Mouse (Mus musculus): ENCODE results near the gene Dtd1.

Dtd1 gene

GRCm38 (mm10) chr2:144641991-144642390 lies 42.3 kb downstream of the Dtd1 start:
- no peak for DNase-seq

- DNase-seq: no peak
These were observed 46.7 kb downstream of the Dtd1 start for GRCm38 (mm10) chr2:144646360-144646759.

- DNase-seq: no peak
These were observed 47.5 kb downstream of the Dtd1 start for GRCm38 (mm10) chr2:144647151-144647550.

DNA sequence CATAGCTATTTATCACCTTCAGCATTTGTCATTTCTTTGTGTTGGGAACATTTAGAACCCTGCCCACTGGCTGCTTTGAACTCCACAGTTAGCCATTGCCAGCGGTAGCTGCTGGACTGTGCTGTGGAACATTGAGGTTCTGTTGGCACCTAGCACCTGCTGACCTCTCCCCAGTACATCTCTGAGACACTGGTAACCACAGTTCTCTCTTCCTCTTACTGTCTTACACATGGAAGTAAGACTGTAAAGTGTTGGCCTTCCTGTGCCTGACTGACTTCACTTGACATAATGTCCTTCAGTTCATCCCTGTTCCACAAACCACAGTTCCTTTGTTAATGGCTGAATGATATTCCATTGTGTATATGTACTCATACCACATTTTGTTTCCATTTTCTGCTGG lies 50.3 kb downstream of the Dtd1 start:
- no peak for DNase-seq

- DNase-seq: no peak
These were observed 53.1 kb downstream of the Dtd1 start for GRCm38 (mm10) chr2:144652841-144653240.

DNA sequence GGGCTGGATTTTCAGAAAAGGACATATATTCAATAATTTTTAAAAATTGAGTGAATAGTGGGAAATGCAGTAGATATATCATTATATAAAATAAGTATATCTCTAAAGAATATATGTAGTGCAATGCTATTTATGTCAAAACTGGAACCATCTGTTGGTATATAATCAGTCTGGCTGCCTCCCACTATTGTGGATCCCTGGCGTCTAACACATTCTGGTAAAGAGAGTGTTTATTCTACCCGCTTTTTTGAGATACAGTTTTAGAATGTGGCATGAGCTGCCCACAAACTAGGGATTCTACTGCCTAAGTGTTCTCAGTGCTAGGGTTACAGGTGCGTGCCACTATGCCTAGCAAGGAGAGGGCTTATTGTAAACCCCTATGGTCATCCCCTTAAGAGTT lies 55.6 kb downstream of the Dtd1 start:
- no peak for DNase-seq

DNA sequence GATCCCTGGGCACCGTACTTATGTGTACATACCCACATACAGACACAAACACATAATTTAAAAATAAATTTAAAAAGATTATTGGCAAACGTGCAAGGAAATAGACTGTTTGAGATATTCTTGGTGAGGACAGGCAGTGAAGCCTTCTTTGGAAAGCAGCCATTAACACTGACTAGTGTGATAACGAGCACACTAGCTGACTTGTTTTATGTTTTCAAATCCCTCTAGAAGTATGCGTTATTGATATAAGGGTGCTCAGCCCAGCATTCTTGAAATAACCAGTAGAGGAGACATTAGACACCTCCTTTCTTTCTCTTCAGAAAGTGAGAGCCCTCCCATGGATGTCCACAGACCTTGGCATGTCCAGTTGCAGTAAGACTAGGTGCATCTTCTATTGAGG lies 68.8 kb downstream of the Dtd1 start:
- no peak for DNase-seq

- no peak for DNase-seq
These were observed 70.7 kb downstream of the Dtd1 start for GRCm38 (mm10) chr2:144670289-144670930.

DNA sequence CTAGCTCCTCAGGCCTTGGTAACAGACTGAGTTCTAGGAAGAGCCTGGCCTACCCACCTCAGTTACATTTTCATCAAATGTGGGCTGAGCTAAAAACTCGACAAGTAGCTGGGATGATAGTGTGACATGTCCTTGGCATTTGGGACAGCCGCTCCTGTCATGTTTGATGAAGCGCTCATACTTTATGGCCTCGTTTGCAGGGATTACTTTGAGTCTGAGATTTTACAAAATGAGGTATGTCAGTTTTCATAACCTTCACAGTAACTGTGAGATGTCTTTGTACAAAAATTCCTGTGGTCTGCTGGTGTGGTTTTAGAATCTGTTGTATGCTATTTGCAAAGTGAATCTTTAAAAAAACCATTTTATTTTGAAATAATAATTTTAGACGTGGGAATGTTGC lies 72.7 kb downstream of the Dtd1 start:
- no peak for DNase-seq

DNA sequence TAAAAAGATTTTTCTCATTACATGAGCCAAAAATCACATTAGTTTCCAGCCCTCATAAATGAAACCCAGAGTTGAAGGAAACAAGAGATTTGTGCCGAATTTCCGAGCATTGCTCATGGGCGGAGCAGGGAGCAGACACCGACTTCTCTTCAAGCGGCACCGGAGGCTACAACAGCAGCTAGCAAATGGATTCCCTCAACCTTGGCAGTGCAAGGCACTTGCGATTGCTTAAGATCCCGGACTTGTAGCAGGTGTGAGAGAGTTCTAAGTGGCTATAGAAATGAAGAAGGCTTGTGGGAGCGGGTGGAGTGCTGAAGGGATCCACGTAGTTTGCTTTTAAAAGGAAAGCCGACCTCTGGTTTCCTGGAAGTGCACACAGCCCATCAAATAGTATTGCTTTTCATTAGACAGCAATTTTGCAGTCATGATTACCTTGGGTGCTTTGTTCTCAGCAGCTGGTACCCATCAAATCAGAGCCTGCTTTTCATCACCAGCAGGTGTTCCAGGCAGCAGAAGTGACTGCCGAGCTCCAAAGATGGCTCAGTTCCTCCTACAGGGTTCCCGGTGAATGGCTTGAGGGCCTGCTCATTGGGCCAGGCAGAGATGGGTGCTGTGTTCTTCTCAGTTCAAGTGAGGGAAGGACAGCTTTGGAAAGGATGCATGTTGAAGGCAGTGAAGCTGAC lies 77.0 kb downstream of the Dtd1 start:
- DNase-seq: no peak

DNA sequence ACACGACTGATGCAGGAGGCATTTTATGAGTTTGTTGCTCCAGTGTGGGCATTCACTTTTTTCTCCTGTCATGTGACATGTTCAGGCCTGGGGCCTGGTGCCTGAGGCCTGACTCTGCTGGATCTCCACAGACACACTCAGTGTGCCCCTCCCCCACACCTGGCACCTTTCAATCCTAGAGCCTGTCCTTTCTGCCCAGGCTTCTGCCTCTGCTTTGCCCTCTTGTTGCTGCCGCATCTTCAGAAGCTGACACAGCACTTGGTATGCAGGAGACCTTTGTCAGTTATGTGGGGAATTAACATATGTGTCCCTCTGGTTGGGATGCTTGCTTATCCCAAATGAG lies 77.5 kb downstream of the Dtd1 start:
- DNase-seq: no peak

DNA sequence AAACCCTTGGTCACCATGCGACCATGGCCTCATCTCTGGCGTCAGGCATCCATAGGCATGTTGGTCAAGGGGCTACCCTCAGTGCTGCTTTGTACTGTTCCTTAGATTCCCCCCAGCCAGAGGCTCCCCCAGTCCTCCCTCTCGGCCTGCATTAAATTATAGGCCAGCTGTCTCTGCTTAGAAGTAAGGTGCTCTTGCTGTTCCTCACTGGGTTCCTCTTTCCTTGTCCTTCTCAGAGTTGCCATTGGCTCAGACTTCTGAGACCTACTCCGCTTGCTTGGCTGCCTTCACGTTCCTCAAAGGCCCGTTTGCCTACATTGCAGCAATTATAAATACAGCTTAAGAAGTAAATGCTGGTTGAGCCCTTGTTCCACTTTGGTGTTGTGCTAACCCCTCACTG lies 79.1 kb downstream of the Dtd1 start:
- no peak for DNase-seq

- no peak for DNase-seq
These were observed 79.7 kb downstream of the Dtd1 start for GRCm38 (mm10) chr2:144679394-144679793.

DNA sequence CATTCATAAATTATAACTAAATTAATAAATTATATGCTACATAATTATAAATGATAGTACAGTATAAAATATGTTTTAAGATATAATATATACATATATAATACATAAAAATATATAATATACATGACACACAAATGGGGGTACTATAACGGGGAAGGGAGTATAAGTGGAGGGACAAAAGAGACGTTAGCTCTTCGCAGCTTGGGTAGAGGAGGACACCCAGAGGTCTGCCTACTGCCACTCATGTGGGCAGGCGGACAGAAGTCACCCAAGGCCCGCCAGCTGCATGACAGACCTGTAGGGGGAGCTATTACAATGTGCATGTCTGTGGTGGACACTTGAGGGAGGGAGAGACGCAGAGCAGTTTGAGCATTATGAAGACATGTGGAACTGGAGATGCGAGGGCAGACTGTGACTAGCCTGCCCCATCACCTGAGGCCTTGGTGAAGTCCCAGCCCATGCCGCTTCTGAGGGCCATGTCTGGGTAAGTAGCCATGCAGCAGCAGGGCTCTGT lies 92.6 kb downstream of the Dtd1 start:
- no peak for DNase-seq

DNA sequence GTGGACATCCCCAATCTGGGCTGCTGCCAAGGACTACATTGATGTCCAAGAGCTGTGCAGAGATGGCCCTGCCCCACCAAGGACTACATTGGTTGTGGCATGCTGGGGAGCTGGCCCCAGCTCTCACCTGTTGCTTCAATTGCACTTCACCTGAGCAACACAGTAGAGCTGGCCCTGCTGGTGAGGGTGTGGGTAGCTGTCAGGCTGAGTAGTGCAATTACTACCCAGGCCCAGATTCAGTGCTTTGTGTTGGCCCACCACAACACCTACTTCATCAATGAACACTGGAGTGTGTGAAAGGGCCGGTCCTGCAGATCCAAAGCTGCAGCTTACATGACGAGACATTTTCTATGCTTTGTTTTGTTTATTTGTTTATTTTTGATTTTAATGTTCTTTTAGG lies 93.1 kb downstream of the Dtd1 start:
- DNase-seq: no peak

- no peak for DNase-seq
These were observed 95.2 kb downstream of the Dtd1 start for GRCm38 (mm10) chr2:144694923-144695322.

- no peak for DNase-seq
These were observed 98.3 kb downstream of the Dtd1 start for GRCm38 (mm10) chr2:144698046-144698445.

- DNase-seq: no peak
These were observed 100.9 kb downstream of the Dtd1 start for GRCm38 (mm10) chr2:144700608-144701007.

DNA sequence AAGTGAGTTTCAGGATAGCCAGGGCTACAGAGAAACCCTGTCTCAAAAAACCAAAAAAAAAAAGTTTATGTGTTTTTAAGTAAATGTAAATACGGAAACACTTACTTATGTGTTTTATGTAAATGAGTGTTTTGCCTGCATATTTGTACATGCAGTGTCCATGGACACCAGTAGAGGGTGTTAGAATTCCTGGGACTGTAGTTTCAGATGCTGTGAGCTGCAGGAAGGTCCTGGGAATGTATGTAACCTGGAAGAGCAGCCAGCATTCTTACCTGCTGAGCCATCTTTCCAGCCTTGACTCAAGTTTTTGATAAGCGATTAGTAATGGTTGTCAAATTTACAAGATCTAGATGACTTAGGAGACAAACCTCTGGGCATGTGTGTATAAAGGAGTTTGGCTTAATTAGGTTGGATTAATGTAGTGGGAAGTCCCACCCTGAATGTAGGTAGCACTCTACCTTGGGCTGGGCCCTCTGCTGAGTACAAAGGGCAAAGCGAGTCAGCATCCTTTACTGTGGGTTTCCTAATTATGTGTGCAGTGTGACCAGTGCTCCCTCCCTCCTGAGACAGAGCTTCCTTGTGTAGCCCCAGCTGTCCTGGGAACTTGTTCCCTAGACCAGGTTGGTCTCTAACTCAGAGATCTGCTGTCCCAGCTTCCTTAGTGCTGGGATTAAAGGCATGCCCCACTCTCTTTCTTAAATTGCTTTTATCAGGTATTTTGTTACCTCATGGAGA lies 101.9 kb downstream of the Dtd1 start:
- no peak for DNase-seq

DNA sequence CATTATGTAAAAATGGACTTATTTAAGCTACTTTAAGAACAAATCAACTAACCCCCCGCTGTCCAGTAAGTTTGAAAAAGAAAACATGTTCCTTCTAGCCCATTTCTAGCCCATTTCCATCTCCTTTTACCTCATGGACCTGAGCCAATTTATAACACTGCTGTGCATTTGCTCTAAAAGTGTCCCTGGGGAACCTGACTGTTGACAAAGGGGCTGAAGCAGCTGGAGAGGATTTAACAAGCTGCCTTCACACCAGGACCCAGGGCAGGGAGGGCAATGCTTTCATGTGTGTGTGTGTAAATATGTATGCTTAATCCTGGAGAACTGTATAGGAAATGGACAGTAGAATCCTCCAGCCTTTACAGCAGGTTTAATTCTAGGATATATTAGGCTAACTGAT lies 109.6 kb downstream of the Dtd1 start:
- no peak for DNase-seq

- no peak for DNase-seq
These were observed 110.0 kb downstream of the Dtd1 start for GRCm38 (mm10) chr2:144709704-144710103.

GRCm38 (mm10) chr2:144714596-144714995 lies 114.9 kb downstream of the Dtd1 start:
- DNase-seq: no peak

DNA sequence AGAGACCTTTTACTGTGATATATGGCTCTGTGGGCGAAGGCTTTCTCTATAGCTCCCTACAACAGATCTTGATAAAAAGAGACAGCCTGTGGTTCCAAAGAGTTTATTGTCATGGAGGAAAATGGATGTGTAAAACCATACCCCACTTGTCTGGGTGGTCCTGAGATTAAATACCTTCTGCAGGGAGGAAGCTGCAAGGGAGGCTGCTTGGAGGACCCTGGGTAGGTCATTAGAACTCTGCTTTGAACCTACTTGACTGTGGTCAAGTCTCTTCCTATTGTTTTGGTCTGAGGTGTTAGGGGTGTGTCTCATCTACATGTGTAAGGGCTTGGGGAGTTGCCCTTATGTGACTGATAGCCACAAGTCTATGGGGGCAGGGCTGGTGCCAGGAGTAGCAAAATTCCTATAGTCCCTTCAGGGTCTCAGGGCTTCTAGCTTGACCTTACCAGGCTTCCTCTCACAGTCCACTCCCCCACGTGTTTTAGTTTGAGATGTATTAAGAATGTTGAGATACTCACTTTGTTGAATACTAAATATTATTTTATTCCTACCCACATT lies 115.6 kb downstream of the Dtd1 start:
- no peak for DNase-seq

DNA sequence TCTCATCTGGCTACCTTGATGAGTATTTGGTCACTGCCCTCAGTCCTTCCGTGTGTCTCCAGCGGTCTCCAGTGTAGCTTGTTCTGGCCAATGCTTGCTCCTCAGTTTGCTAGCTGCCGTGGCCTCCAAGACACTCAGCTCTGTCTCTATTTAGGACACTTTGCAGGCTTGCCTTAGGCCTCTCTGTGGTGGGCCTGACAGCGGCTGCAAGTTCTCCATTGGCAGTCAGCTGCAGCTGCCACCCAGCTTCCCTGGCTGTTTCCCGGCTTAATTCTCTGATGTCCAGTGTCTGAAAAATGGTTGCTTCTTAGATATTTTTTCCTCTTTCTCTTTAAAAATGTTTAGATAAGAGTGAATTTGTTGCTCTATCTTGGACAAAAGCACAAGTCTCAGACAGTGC lies 116.6 kb downstream of the Dtd1 start:
- DNase-seq: no peak
